Mouse (Mus musculus) heart, postnatal 0 days (tissue): ENCODE data around the gene Gnas.

Experiments
- CTCF ChIP-seq: IDR thresholded peaks from 2 replicates; pipeline ENCODE4 v1.5.1; 2016; ENCODE audit warnings: antibody characterized with exemption, control low read depth, low read depth
- EP300 ChIP-seq: IDR thresholded peaks from 2 replicates; pipeline ENCODE4 v1.6.1; 2016; ENCODE audit warnings: antibody characterized with exemption, low read depth

- no peak for TF ChIP-seq CTCF
- no peak for TF ChIP-seq EP300
Measured at GRCm38 (mm10) chr2:174328358-174328905, 44.3 kb downstream of the Gnas start.
